Mouse (Mus musculus) forebrain, embryonic 13.5 days (tissue): ENCODE measurements around the gene 2510009E07Rik. TPM values are rescaled to one million over a fixed set of nuclear protein-coding genes. Genes with fewer than 3 reads are reported as not detected.

Source experiments
- ATAC-seq: fragments of 200-750 bp; cut with Nextera tagmentation; 2 replicates; pipeline ENCODE4 v1.8.0; 2017
- H3K27ac ChIP-seq: fragments of 300-500 bp; sonication (generic); 2 replicates; pipeline ENCODE4 v1.5.1; 2015; ENCODE audit warnings: inconsistent platforms, mild to moderate bottlenecking, moderate library complexity
- H3K27me3 ChIP-seq: fragments of 300-500 bp; sonication (generic); 2 replicates; pipeline ENCODE4 v1.6.1; 2015; ENCODE audit warnings: mild to moderate bottlenecking, inconsistent platforms
- H3K36me3 ChIP-seq: fragments of 300-500 bp; sonication (generic); 2 replicates; pipeline ENCODE4 v1.6.1; 2015; ENCODE audit warnings: mild to moderate bottlenecking, inconsistent platforms; ENCODE audit not compliant: poor library complexity, severe bottlenecking
- H3K4me1 ChIP-seq: fragments of 300-500 bp; sonication (generic); 2 replicates; pipeline ENCODE4 v1.6.1; 2015; ENCODE audit warnings: inconsistent platforms
- H3K4me2 ChIP-seq: fragments of 300-500 bp; sonication (generic); 2 replicates; pipeline ENCODE4 v1.6.1; 2015; ENCODE audit warnings: inconsistent platforms, mild to moderate bottlenecking, moderate library complexity
- H3K4me3 ChIP-seq: fragments of 300-500 bp; sonication (generic); 2 replicates; pipeline ENCODE4 v1.5.1; 2015; ENCODE audit warnings: mild to moderate bottlenecking, inconsistent platforms
- H3K9ac ChIP-seq: fragments of 300-500 bp; sonication (generic); 2 replicates; pipeline ENCODE4 v1.6.1; 2015; ENCODE audit warnings: mild to moderate bottlenecking, inconsistent platforms
- H3K9me3 ChIP-seq: fragments of 300-500 bp; sonication (generic); replicated peaks from 2 replicates; pipeline ENCODE4 v1.6.1; 2016; ENCODE audit warnings: inconsistent platforms
- WGBS: fragments of 180-500 bp; shearing (Covaris S2); methylation state at CpG from one replicate; pipeline ENCODE4 v1.1.7; 2015; 5-methylcytosine and 5-hydroxymethylcytosine counted together
- polyA plus RNA-seq: library from polyadenylated mRNA; unstranded; fragments of >200 nt; fragmentation: Nextera tagmentation; extraction: Ambion mirVana; gene quantifications from 2 replicates; pipeline ENCODE4 v1.2.1, GENCODE M21; 2015

2510009E07Rik gene
- polyA plus RNA-seq, 1 experiment from 2014 or later = 32.1 TPM

DNA sequence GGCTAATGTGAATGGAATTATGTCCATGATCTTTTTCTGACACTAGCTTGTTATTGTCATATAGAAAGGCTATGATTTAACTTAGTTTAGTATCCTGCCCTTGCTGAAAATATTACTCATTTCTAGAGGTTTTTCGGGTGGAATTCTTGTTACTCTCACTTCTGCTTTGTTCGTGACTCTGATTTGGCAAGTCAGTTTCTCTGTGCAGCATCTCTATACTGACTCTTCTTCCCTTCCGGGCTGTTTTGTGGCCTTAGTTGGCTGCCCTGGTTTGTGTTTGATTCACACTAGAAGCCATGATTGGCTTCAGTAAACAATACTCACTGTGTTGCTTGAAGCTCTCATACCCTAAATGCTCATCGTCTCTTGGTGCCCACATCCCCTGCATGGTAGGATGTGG lies 63.9 kb downstream of the 2510009E07Rik start:
- H3K9ac ChIP-seq = no peak overlapping the region
- no peaks in the 10 kb centered on the region; the same call in 1 of the 2 replicates for H3K9me3 ChIP-seq
- no peak overlapping the region for H3K4me3 ChIP-seq
- no peak for ATAC-seq
- peaks cover 30% of the 10 kb centered on the region for H3K4me1 ChIP-seq
- H3K27ac ChIP-seq = no peak overlapping the region
- no peak overlapping the region for H3K4me2 ChIP-seq
- 90% methylated on average over 4 of the region's 4 CpGs for WGBS
- H3K36me3 ChIP-seq = no peaks in the 10 kb centered on the region
- no peaks in the 10 kb centered on the region for H3K27me3 ChIP-seq

DNA sequence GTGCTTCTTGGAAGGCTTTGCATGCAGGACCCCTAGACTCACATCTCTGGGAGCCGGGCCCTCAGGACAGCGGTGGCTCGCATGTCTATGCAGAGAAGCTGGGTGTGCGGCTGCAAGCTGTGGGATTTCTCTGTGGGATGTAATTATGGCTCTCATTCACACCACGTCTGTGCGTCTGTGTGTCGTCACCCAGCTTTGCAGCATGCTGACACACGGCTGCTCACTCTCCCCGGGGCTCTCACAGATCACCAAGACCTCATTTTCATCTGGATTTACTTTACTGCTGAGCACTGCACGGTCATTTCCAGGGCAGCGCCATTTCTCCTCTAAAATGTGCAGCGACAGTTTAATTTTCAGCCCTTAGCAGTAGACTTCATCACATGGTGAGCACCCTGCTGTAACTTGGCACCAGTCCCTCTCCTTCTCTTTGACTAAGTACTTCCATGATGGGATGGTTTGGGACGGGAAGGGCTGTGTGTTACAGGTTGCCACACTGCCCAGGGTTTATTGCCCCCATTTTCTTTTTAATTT lies 66.3 kb downstream of the 2510009E07Rik start:
- 55% methylated on average over 13 of the region's 13 CpGs for WGBS
- no peaks in the 10 kb centered on the region; the same call in 1 of the 2 replicates for H3K9me3 ChIP-seq
- H3K36me3 ChIP-seq = no peaks in the 10 kb centered on the region
- peaks cover 30% of the 10 kb centered on the region for H3K4me1 ChIP-seq
- H3K4me3 ChIP-seq = no peak overlapping the region
- ATAC-seq = peak; percentile 65
- H3K27me3 ChIP-seq = no peaks in the 10 kb centered on the region
- no peak overlapping the region; the same call in 1 of the 2 replicates for H3K27ac ChIP-seq
- no peak overlapping the region for H3K4me2 ChIP-seq
- H3K9ac ChIP-seq = no peak overlapping the region; the same call in 1 of the 2 replicates

GRCm38 (mm10) chr16:21627248-21627647 lies 67.2 kb downstream of the 2510009E07Rik start:
- peaks cover 30% of the 10 kb centered on the region for H3K4me1 ChIP-seq
- H3K27ac ChIP-seq = no peak overlapping the region
- 43% methylated on average over 6 of the region's 6 CpGs for WGBS
- no peaks in the 10 kb centered on the region for H3K36me3 ChIP-seq
- no peak overlapping the region for H3K4me2 ChIP-seq
- H3K9ac ChIP-seq = no peak overlapping the region
- no peaks in the 10 kb centered on the region for H3K9me3 ChIP-seq
- no peak overlapping the region for H3K4me3 ChIP-seq
- no peak for ATAC-seq
- H3K27me3 ChIP-seq = no peaks in the 10 kb centered on the region

- no peaks in the 10 kb centered on the region for H3K36me3 ChIP-seq
- no peak overlapping the region for H3K4me2 ChIP-seq
- peaks cover 30% of the 10 kb centered on the region for H3K4me1 ChIP-seq
- ATAC-seq = peak; percentile 50; the same call in 1 of the 2 replicates
- H3K9ac ChIP-seq = no peak overlapping the region
- no peaks in the 10 kb centered on the region for H3K9me3 ChIP-seq
- H3K27ac ChIP-seq = 0 out of 2 replicates have a peak overlapping the region, but pooled peaks have one; percentile 35
- no peaks in the 10 kb centered on the region for H3K27me3 ChIP-seq
- 58% methylated on average over 6 of the region's 6 CpGs for WGBS
- H3K4me3 ChIP-seq = no peak overlapping the region
Observed at GRCm38 (mm10) chr16:21625784-21626634, 68.5 kb downstream of the 2510009E07Rik start.

- H3K4me2 ChIP-seq = no peak overlapping the region
- H3K27ac ChIP-seq = no peak overlapping the region
- H3K9me3 ChIP-seq = no peaks in the 10 kb centered on the region; the same call in 1 of the 2 replicates
- H3K9ac ChIP-seq = no peak overlapping the region
- ATAC-seq = no peak
- no peaks in the 10 kb centered on the region for H3K27me3 ChIP-seq
- no peak overlapping the region for H3K4me3 ChIP-seq
- WGBS = 86% methylated on average over 2 of the region's 2 CpGs
- H3K36me3 ChIP-seq = no peaks in the 10 kb centered on the region
- peaks cover under 1% of the 10 kb centered on the region; the same call in 1 of the 2 replicates for H3K4me1 ChIP-seq
Observed at GRCm38 (mm10) chr16:21620630-21621029, 73.8 kb downstream of the 2510009E07Rik start.

DNA sequence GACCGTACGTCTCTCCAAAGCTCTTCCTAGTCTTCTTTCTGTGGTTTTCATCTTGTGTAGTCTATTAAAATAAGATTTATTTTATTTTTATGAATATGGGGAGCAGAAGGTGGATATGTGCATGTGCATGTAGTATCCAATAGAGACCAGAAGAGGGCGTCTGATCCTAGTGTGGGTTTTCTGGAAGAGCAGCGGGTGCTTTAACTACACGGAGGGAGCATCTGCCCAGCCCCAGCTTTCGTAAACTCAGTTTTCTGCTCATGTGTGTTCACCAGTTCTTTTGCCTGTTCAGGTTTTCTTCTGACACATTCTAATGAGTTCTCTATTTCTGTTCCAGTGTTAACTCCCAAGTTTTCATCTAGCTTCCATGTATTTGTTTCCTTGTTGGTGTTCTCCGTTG lies 78.7 kb downstream of the 2510009E07Rik start:
- ATAC-seq = no peak
- no peak overlapping the region for H3K4me2 ChIP-seq
- no peaks in the 10 kb centered on the region for H3K27me3 ChIP-seq
- H3K9me3 ChIP-seq = peaks cover 4% of the 10 kb centered on the region
- no peak overlapping the region for H3K27ac ChIP-seq
- H3K4me3 ChIP-seq = no peak overlapping the region
- H3K36me3 ChIP-seq = no peaks in the 10 kb centered on the region
- H3K4me1 ChIP-seq = no peaks in the 10 kb centered on the region
- 57% methylated on average over 7 of the region's 7 CpGs for WGBS
- H3K9ac ChIP-seq = no peak overlapping the region

GRCm38 (mm10) chr16:21610473-21610872 lies 84.0 kb downstream of the 2510009E07Rik start:
- no peak overlapping the region for H3K27ac ChIP-seq
- WGBS = 93% methylated on average over 4 of the region's 4 CpGs

DNA sequence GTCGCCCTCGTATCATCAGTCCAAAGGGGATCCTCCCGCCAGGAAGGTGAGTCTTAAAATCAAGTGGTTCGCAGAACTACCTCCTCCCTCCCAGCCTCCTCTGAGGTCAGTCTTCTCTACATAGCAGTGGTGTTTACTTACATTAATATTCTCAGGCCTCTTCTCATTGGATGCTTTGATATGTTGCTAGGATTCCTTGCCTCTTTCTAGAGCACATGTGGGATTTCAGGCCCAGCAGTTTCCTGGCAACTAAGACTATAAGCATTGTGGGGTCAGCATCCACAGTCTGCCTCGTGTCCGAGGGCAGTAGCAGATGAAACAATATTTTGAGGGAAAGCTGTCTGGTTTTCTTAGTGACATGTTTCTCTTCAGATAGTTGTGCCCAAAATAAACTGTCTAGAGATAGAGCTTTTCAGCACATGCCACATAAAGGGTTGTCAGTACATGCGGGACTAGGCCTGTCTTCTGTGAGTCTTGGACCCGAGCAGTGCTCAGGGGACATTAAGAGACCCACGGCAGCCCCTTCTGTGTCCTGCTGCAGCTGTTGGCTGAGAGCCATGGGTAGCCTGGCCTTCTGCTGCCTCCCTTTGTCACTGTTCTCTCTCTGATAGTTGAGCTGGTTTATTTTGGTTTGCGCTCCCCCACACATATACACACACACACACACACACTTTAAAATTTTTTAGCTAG lies 86.1 kb downstream of the 2510009E07Rik start:
- Histone ChIP-seq H3K9ac (no peak overlapping the region), H3K9me3 (peaks cover 3% of the 10 kb centered on the region; the same call in 1 of the 2 replicates), H3K27me3 (no peaks in the 10 kb centered on the region), H3K36me3 (no peaks in the 10 kb centered on the region), H3K4me1 (peaks cover 9% of the 10 kb centered on the region; the same call in 1 of the 2 replicates), H3K4me3 (no peak overlapping the region), H3K4me2 (no peak overlapping the region), H3K27ac (no peak overlapping the region)
- WGBS = 75% methylated on average over 10 of the region's 10 CpGs
- no peak for ATAC-seq

More at GRCm38 (mm10) chr16:21610473-21610872, 84.0 kb downstream of the 2510009E07Rik start:
- Histone ChIP-seq H3K27me3 (no peaks in the 10 kb centered on the region), H3K4me3 (no peak overlapping the region), H3K4me2 (no peak overlapping the region), H3K9ac (no peak overlapping the region), H3K4me1 (peaks cover 9% of the 10 kb centered on the region; the same call in 1 of the 2 replicates), H3K36me3 (no peaks in the 10 kb centered on the region), H3K9me3 (peaks cover 4% of the 10 kb centered on the region; the same call in 1 of the 2 replicates)
- ATAC-seq = no peak

GRCm38 (mm10) chr16:21607651-21608040 lies 86.8 kb downstream of the 2510009E07Rik start:
- no peak overlapping the region for H3K4me2 ChIP-seq
- H3K27me3 ChIP-seq = no peaks in the 10 kb centered on the region
- peaks cover 9% of the 10 kb centered on the region; the same call in 1 of the 2 replicates for H3K4me1 ChIP-seq
- no peak overlapping the region for H3K4me3 ChIP-seq
- no peak for ATAC-seq
- no peaks in the 10 kb centered on the region for H3K9me3 ChIP-seq
- no peaks in the 10 kb centered on the region for H3K36me3 ChIP-seq
- no peak overlapping the region for H3K27ac ChIP-seq
- WGBS = 88% methylated on average over 5 of the region's 5 CpGs
- no peak overlapping the region for H3K9ac ChIP-seq

GRCm38 (mm10) chr16:21607021-21607650 lies 87.3 kb downstream of the 2510009E07Rik start:
- Histone ChIP-seq H3K9ac (no peak overlapping the region), H3K4me1 (peaks cover 9% of the 10 kb centered on the region; the same call in 1 of the 2 replicates), H3K4me2 (no peak overlapping the region), H3K36me3 (no peaks in the 10 kb centered on the region), H3K9me3 (no peaks in the 10 kb centered on the region), H3K4me3 (no peak overlapping the region), H3K27me3 (no peaks in the 10 kb centered on the region), H3K27ac (no peak overlapping the region)
- 83% methylated on average over 8 of the region's 8 CpGs for WGBS
- ATAC-seq = no peak

- Histone ChIP-seq H3K27me3 (no peaks in the 10 kb centered on the region), H3K4me1 (peaks cover 9% of the 10 kb centered on the region; the same call in 1 of the 2 replicates), H3K9ac (no peak overlapping the region), H3K27ac (no peak overlapping the region), H3K36me3 (no peaks in the 10 kb centered on the region), H3K9me3 (no peaks in the 10 kb centered on the region), H3K4me2 (no peak overlapping the region), H3K4me3 (no peak overlapping the region)
- no peak for ATAC-seq
- 91% methylated on average over 6 of the region's 6 CpGs for WGBS
Observed at GRCm38 (mm10) chr16:21606249-21607020, 88.0 kb downstream of the 2510009E07Rik start.
